Mouse (Mus musculus) heart, adult 2 months (tissue): ENCODE measurements around the gene Fbxl12. TPM values are rescaled to one million over a fixed set of nuclear protein-coding genes. Genes with fewer than 3 reads are reported as not detected.
"Not testable (repeated sequence)": the region's sequence is repeated elsewhere in the genome, so short reads cannot be mapped to it uniquely, and the experiment has no call there.

ENCODE experiments used
- DNase-seq, 2 experiments: peaks; one replicate each; pipeline ENCODE4 v3.0.0; 2021
- H3K27ac ChIP-seq: fragments of 200-600 bp; 2 replicates; pipeline ENCODE4 v1.8.1; 2022
- H3K27me3 ChIP-seq: fragments of 200-500 bp; 2 replicates; pipeline ENCODE4 v1.6.1; 2012; ENCODE audit warnings: mild to moderate bottlenecking, low read length, inconsistent platforms, mixed read lengths; ENCODE audit not compliant: control insufficient read depth, insufficient read depth
- H3K36me3 ChIP-seq: fragments of 200-500 bp; 2 replicates; pipeline ENCODE4 v1.6.1; 2012; ENCODE audit warnings: low read length, inconsistent platforms; ENCODE audit not compliant: control insufficient read depth, insufficient read depth
- H3K4me1 ChIP-seq: fragments of 200-500 bp; 2 replicates; pipeline ENCODE4 v1.6.1; 2011; ENCODE audit warnings: low read length; ENCODE audit not compliant: control insufficient read depth, insufficient read depth
- H3K4me3 ChIP-seq: fragments of 200-600 bp; 2 replicates; pipeline ENCODE4 v1.8.1; 2022
- H3K79me2 ChIP-seq: fragments of 200-500 bp; replicated peaks from 2 replicates; pipeline ENCODE4 v1.6.1; 2012; ENCODE audit warnings: mild to moderate bottlenecking, inconsistent platforms, low read length, moderate library complexity, mixed read lengths; ENCODE audit not compliant: control insufficient read depth, insufficient read depth
- H3K9ac ChIP-seq: fragments of 200-500 bp; 2 replicates; pipeline ENCODE4 v1.6.1; 2012; ENCODE audit warnings: low read depth, mild to moderate bottlenecking, control low read depth, inconsistent platforms, low read length, mixed read lengths
- CTCF ChIP-seq: fragments of 200-600 bp; IDR thresholded peaks from 2 replicates; pipeline ENCODE4 v1.8.1; 2022; ENCODE audit warnings: antibody characterized with exemption, mild to moderate bottlenecking, moderate library complexity
- EP300 ChIP-seq: fragments of 200-500 bp; IDR thresholded peaks from 2 replicates; pipeline ENCODE4 v1.6.1; 2011; ENCODE audit warnings: low read depth, low read length, control low read depth; ENCODE audit not compliant: insufficient read depth
- POLR2A ChIP-seq: fragments of 200-500 bp; IDR thresholded peaks from 2 replicates; pipeline ENCODE4 v1.6.1; 2011; ENCODE audit warnings: mild to moderate bottlenecking, low read depth, low read length, control low read depth; ENCODE audit not compliant: insufficient read depth
- WGBS: fragments of 180-500 bp; shearing (Covaris S2); methylation state at CpG from one replicate; pipeline ENCODE4 v1.1.7; 2018; 5-methylcytosine and 5-hydroxymethylcytosine counted together
- intact Hi-C: fragments of 180-260 bp; cut with DNase I; formaldehyde crosslinking; loops from one replicate; pipeline ENCODE4 v1.15.1; 2025
- long read RNA-seq: library from polyadenylated mRNA; stranded (forward); transcript quantifications from one replicate; pipeline ENCODE4 v2.0.0, GENCODE M21; 2021
- polyA plus RNA-seq: library from polyadenylated mRNA; depleted of rRNA; stranded (reverse); fragments of >200 nt; gene quantifications from 2 replicates; pipeline ENCODE4 v1.2.3, GENCODE M21; 2012; rRNA removed
- total RNA-seq, 2 experiments: library from RNA; stranded (reverse); gene quantifications; 2 replicates each; pipeline ENCODE4 v1.2.3; 2021

The Fbxl12 gene
- total RNA-seq, result 10 to 100 TPM in 1 of 2 experiments, 1 to 10 TPM in 1; 8.8 to 10.3 TPM
- 16.6 and 17.9 TPM in 2 replicates for polyA plus RNA-seq
- long read RNA-seq, partial matches to known transcripts, result 0 of 2 reads
- long read RNA-seq, other reads (novel, unspliced or antisense), result 0 of 2 reads

GRCm38 (mm10) chr9:20644360-20645081, at the start of gene Fbxl12:
Gene Fbxl12 (minus strand): TSS chr9:20644767.
- WGBS, result under 1% methylated on average over 43 of the region's 43 CpGs
- Histone ChIP-seq H3K79me2 (peaks cover 3% of the 10 kb centered on the region), H3K27ac (peak within 1 kb of the TSS; percentile 92), H3K4me1 (peaks cover 5% of the 10 kb centered on the region), H3K9ac (peak within 1 kb of the TSS; percentile 84), H3K4me3 (peak within 1 kb of the TSS; percentile 99), H3K27me3 (no peaks in the 10 kb centered on the region), H3K36me3 (no peaks in the 10 kb centered on the region; the same call in 1 of the 2 replicates)
- intact Hi-C loops, result loop anchor here (10.0 kb wide), 2 partner anchors 120 to 150 kb away; partner anchors contain the start of genes Zfp266 and Zfp426
- no peak for TF ChIP-seq EP300
- peak; percentile 93 for TF ChIP-seq POLR2A
- peak; percentile 85 for DNase-seq

- H3K36me3 ChIP-seq, result no peaks in the 10 kb centered on the region
- WGBS, result 85% methylated on average over 3 of the region's 3 CpGs
- no peaks in the 10 kb centered on the region for H3K79me2 ChIP-seq
- H3K9ac ChIP-seq, result no peak overlapping the region
- no peak for DNase-seq
- no peak overlapping the region for H3K27ac ChIP-seq
- no peak overlapping the region for H3K4me3 ChIP-seq
- intact Hi-C loops, result no loop called here
- peaks cover 9% of the 10 kb centered on the region; the same call in 1 of the 2 replicates for H3K27me3 ChIP-seq
- TF ChIP-seq EP300, result no peak
- TF ChIP-seq POLR2A, result no peak
- TF ChIP-seq CTCF, result no peak
- peaks cover 3% of the 10 kb centered on the region; the same call in 1 of the 2 replicates for H3K4me1 ChIP-seq
Observed at GRCm38 (mm10) chr9:20692863-20693262, 48.3 kb upstream of the Fbxl12 start.

- WGBS, result 93% methylated on average over 2 of the region's 2 CpGs
- H3K36me3 ChIP-seq, H3K4me3 ChIP-seq, H3K4me1 ChIP-seq, H3K79me2 ChIP-seq, DNase-seq, intact Hi-C loops, H3K9ac ChIP-seq, H3K27ac ChIP-seq, H3K27me3 ChIP-seq: not testable (repeated sequence)
Observed at GRCm38 (mm10) chr9:20690449-20690848, 45.9 kb upstream of the Fbxl12 start.

GRCm38 (mm10) chr9:20689913-20690312, 45.3 kb upstream of the Fbxl12 start:
- H3K9ac ChIP-seq, result no peak overlapping the region
- no peak for DNase-seq
- peaks cover 2% of the 10 kb centered on the region; the same call in 1 of the 2 replicates for H3K4me1 ChIP-seq
- no peak overlapping the region for H3K27ac ChIP-seq
- no peaks in the 10 kb centered on the region for H3K36me3 ChIP-seq
- intact Hi-C loops, result no loop called here
- H3K27me3 ChIP-seq, result peaks cover 4% of the 10 kb centered on the region; the same call in 1 of the 2 replicates
- WGBS, result 3% methylated on average over 4 of the region's 4 CpGs
- no peaks in the 10 kb centered on the region for H3K79me2 ChIP-seq
- TF ChIP-seq EP300, result no peak
- TF ChIP-seq CTCF, result no peak
- TF ChIP-seq POLR2A, result no peak
- H3K4me3 ChIP-seq, result no peak overlapping the region

GRCm38 (mm10) chr9:20689403-20689802, 44.8 kb upstream of the Fbxl12 start:
- H3K4me1 ChIP-seq, result peaks cover 2% of the 10 kb centered on the region; the same call in 1 of the 2 replicates
- H3K79me2 ChIP-seq, result no peaks in the 10 kb centered on the region
- no peak for TF ChIP-seq EP300
- no peak for TF ChIP-seq CTCF
- TF ChIP-seq POLR2A, result no peak
- H3K27me3 ChIP-seq, result peaks cover under 1% of the 10 kb centered on the region; the same call in 1 of the 2 replicates
- intact Hi-C loops, result no loop called here
- no peak overlapping the region for H3K9ac ChIP-seq
- H3K36me3 ChIP-seq, result no peaks in the 10 kb centered on the region
- H3K27ac ChIP-seq, result no peak overlapping the region
- 50% methylated on average over 1 of the region's 1 CpGs for WGBS
- DNase-seq, result no peak
- H3K4me3 ChIP-seq, result no peak overlapping the region
